Mouse (Mus musculus): ENCODE measurements at regions not wholly inside any gene's neighbourhood (a gene's known extent, or its start where the extent isn't known, plus 50 kb on each side); places are given as distances from the start of the nearest gene placed in this dataset.

- Histone ChIP-seq H3K36me3 (ENCODE audit: control insufficient read depth, insufficient read depth) (no peaks in the 10 kb centered on the region), H3K79me2 (ENCODE audit: control insufficient read depth, insufficient read depth) (no peaks in the 10 kb centered on the region), H3K4me3 (no peak overlapping the region), H3K4me2 (ENCODE audit: low read depth) (no peak overlapping the region), H3K27me3 (ENCODE audit: control insufficient read depth, insufficient read depth, insufficient read length) (no peaks in the 10 kb centered on the region), H3ac (ENCODE audit: control insufficient read depth, insufficient read length) (no peak overlapping the region)
- TF ChIP-seq MYOG (IDR thresholded peaks at IDR 0.05; ENCODE audit: control insufficient read depth in 1 of 3, insufficient read depth in 1 of 3, insufficient read length in 2 of 3, low read depth in 2 of 3), result no peak
- peak in 2 of 3 experiments; percentile 36 to 49 for TF ChIP-seq MYOD1 (IDR thresholded peaks at IDR 0.05; ENCODE audit: control insufficient read depth in 1 of 3, insufficient read length in 2 of 3, low read depth in 2 of 3)
Measured at GRCm38 (mm10) chr10:21796386-21796785, 85.6 kb upstream of the Sgk1 start.

GRCm38 (mm10) chr10:21798103-21798502, 83.9 kb upstream of the Sgk1 start:
- TF ChIP-seq E2F4 (IDR thresholded peaks at IDR 0.05; ENCODE audit: insufficient read depth), result no peak
- TF ChIP-seq CEBPB (IDR thresholded peaks at IDR 0.05; ENCODE audit: insufficient read depth, poor library complexity, severe bottlenecking), result no peak
- TF ChIP-seq MAX (IDR thresholded peaks at IDR 0.05; ENCODE audit: low read depth), result no peak
- TF ChIP-seq MYOD1 (IDR thresholded peaks at IDR 0.05; ENCODE audit: control insufficient read depth in 1 of 3, insufficient read length in 2 of 3, low read depth in 2 of 3), result peak in 2 of 3 experiments; percentile 30 to 63
- H3K4me3 ChIP-seq, result no peak overlapping the region
- no peaks in the 10 kb centered on the region for H3K79me2 ChIP-seq (ENCODE audit: control insufficient read depth, insufficient read depth)
- no peaks in the 10 kb centered on the region for H3K36me3 ChIP-seq (ENCODE audit: control insufficient read depth, insufficient read depth)
- H3K4me2 ChIP-seq (ENCODE audit: low read depth), result no peak overlapping the region
- H3K27me3 ChIP-seq (ENCODE audit: control insufficient read depth, insufficient read depth, insufficient read length), result no peaks in the 10 kb centered on the region
- H3ac ChIP-seq (ENCODE audit: control insufficient read depth, insufficient read length), result no peak overlapping the region

- no peaks in the 10 kb centered on the region for H3K79me2 ChIP-seq (ENCODE audit: control insufficient read depth, insufficient read depth)
- peak overlapping the region; percentile 60 for H3K4me2 ChIP-seq (ENCODE audit: low read depth)
- H3K27me3 ChIP-seq (ENCODE audit: control insufficient read depth, insufficient read depth, insufficient read length), result no peaks in the 10 kb centered on the region
- TF ChIP-seq TCF3 (IDR thresholded peaks at IDR 0.05; ENCODE audit: insufficient read length, low read depth) (no peak), REST (IDR thresholded peaks at IDR 0.05; ENCODE audit: insufficient read depth, insufficient read length) (no peak), E2F4 (IDR thresholded peaks at IDR 0.05; ENCODE audit: insufficient read depth) (no peak), CEBPB (IDR thresholded peaks at IDR 0.05; ENCODE audit: insufficient read depth, poor library complexity, severe bottlenecking) (no peak), POLR2A (IDR thresholded peaks at IDR 0.05; ENCODE audit: insufficient read length, low read depth) (no peak)
- H3K4me3 ChIP-seq, result no peak overlapping the region
- H3K36me3 ChIP-seq (ENCODE audit: control insufficient read depth, insufficient read depth), result no peaks in the 10 kb centered on the region
- no peak overlapping the region for H3ac ChIP-seq (ENCODE audit: control insufficient read depth, insufficient read length)
Measured at GRCm38 (mm10) chr10:21801556-21801955, 80.4 kb upstream of the Sgk1 start.

GRCm38 (mm10) chr10:21803184-21803583, 78.8 kb upstream of the Sgk1 start:
- Histone ChIP-seq H3K4me3 (no peak overlapping the region), H3K4me2 (ENCODE audit: low read depth) (no peak overlapping the region), H3K36me3 (ENCODE audit: control insufficient read depth, insufficient read depth) (no peaks in the 10 kb centered on the region), H3K27me3 (ENCODE audit: control insufficient read depth, insufficient read depth, insufficient read length) (no peaks in the 10 kb centered on the region), H3ac (ENCODE audit: control insufficient read depth, insufficient read length) (no peak overlapping the region), H3K79me2 (ENCODE audit: control insufficient read depth, insufficient read depth) (no peaks in the 10 kb centered on the region)
- no peak for TF ChIP-seq SRF (IDR thresholded peaks at IDR 0.05; ENCODE audit: control insufficient read depth, insufficient read length, low read depth)

GRCm38 (mm10) chr10:21804761-21805160, 77.2 kb upstream of the Sgk1 start:
- H3K36me3 ChIP-seq (ENCODE audit: control insufficient read depth, insufficient read depth), result no peaks in the 10 kb centered on the region
- H3K4me3 ChIP-seq, result no peak overlapping the region
- H3K4me2 ChIP-seq (ENCODE audit: low read depth), result no peak overlapping the region
- no peaks in the 10 kb centered on the region for H3K27me3 ChIP-seq (ENCODE audit: control insufficient read depth, insufficient read depth, insufficient read length)
- H3K79me2 ChIP-seq (ENCODE audit: control insufficient read depth, insufficient read depth), result no peaks in the 10 kb centered on the region
- H3ac ChIP-seq (ENCODE audit: control insufficient read depth, insufficient read length), result no peak overlapping the region
- TF ChIP-seq REST (IDR thresholded peaks at IDR 0.05; ENCODE audit: insufficient read depth, insufficient read length) (no peak), CEBPB (IDR thresholded peaks at IDR 0.05; ENCODE audit: insufficient read depth, poor library complexity, severe bottlenecking) (no peak), POLR2A (IDR thresholded peaks at IDR 0.05; ENCODE audit: insufficient read length, low read depth) (no peak), POLR2AphosphoS2 (IDR thresholded peaks at IDR 0.05; ENCODE audit: insufficient read length, low read depth) (no peak), E2F4 (IDR thresholded peaks at IDR 0.05; ENCODE audit: insufficient read depth) (no peak)

GRCm38 (mm10) chr10:21805606-21806005, 76.4 kb upstream of the Sgk1 start:
- no peaks in the 10 kb centered on the region for H3K79me2 ChIP-seq (ENCODE audit: control insufficient read depth, insufficient read depth)
- no peak overlapping the region for H3K4me3 ChIP-seq
- no peak overlapping the region for H3K4me2 ChIP-seq (ENCODE audit: low read depth)
- no peak for TF ChIP-seq TCF12 (IDR thresholded peaks at IDR 0.05; ENCODE audit: insufficient read depth, poor library complexity, severe bottlenecking)
- no peak for TF ChIP-seq SRF (IDR thresholded peaks at IDR 0.05; ENCODE audit: control insufficient read depth, insufficient read length, low read depth)
- TF ChIP-seq MYOG (IDR thresholded peaks at IDR 0.05; ENCODE audit: control insufficient read depth in 1 of 3, insufficient read depth in 1 of 3, insufficient read length in 2 of 3, low read depth in 2 of 3), result no peak
- no peak for TF ChIP-seq POLR2AphosphoS2 (IDR thresholded peaks at IDR 0.05; ENCODE audit: insufficient read length, low read depth)
- TF ChIP-seq CEBPB (IDR thresholded peaks at IDR 0.05; ENCODE audit: insufficient read depth, poor library complexity, severe bottlenecking), result no peak
- no peak for TF ChIP-seq MYOD1 (IDR thresholded peaks at IDR 0.05; ENCODE audit: control insufficient read depth in 1 of 3, insufficient read length in 2 of 3, low read depth in 2 of 3)
- TF ChIP-seq TCF3 (IDR thresholded peaks at IDR 0.05; ENCODE audit: insufficient read length, low read depth), result no peak
- TF ChIP-seq MAX (IDR thresholded peaks at IDR 0.05; ENCODE audit: low read depth), result no peak
- TF ChIP-seq POLR2A (IDR thresholded peaks at IDR 0.05; ENCODE audit: insufficient read length, low read depth), result no peak
- no peak for TF ChIP-seq REST (IDR thresholded peaks at IDR 0.05; ENCODE audit: insufficient read depth, insufficient read length)
- no peaks in the 10 kb centered on the region for H3K27me3 ChIP-seq (ENCODE audit: control insufficient read depth, insufficient read depth, insufficient read length)
- H3ac ChIP-seq (ENCODE audit: control insufficient read depth, insufficient read length), result no peak overlapping the region
- H3K36me3 ChIP-seq (ENCODE audit: control insufficient read depth, insufficient read depth), result no peaks in the 10 kb centered on the region
